17 mouse cellular contexts compared by ENCODE assay signal in genomic region chr11:82852115-82852514, GRCm38 (mm10). TPM values are rescaled to one million over a fixed set of nuclear protein-coding genes. Genes with fewer than 3 reads are reported as not detected.
"Had no signal": no experiment of that assay in that cellular context is flagged by ENCODE, and none has a peak within 500 bp of the region (broad histone marks: within the 10 kb centered on the region; RNA-seq: fewer than 3 reads in every experiment).

No protein-coding gene starts in this region.

- H3K27ac ChIP-seq: intestine, embryonic 15.5 days; kidney, postnatal 0 days; limb, embryonic 12.5 days; stomach, postnatal 0 days had no signal

- ATAC-seq: intestine, embryonic 15.5 days; midbrain, embryonic 13.5 days had no signal

- H3K9me3 ChIP-seq: intestine, embryonic 15.5 days; limb, embryonic 12.5 days; midbrain, embryonic 13.5 days had no signal

- H3K36me3 ChIP-seq: intestine, embryonic 15.5 days; midbrain, embryonic 13.5 days had no signal

- H3K4me3 ChIP-seq: intestine, embryonic 15.5 days; limb, embryonic 12.5 days; midbrain, embryonic 13.5 days had no signal

- DNase-seq: kidney, adult 8-10 months; kidney, postnatal 36 days; layer of hippocampus, adult 9-11 months; layer of hippocampus, postnatal 36 days; lung, adult 18-20 months; thymus, postnatal 4 days had no signal

- H3K27me3 ChIP-seq: intestine, embryonic 15.5 days; limb, embryonic 12.5 days; midbrain, embryonic 13.5 days had no signal

- H3K9ac ChIP-seq: intestine, embryonic 15.5 days; limb, embryonic 12.5 days; midbrain, embryonic 13.5 days had no signal

- H3K4me2 ChIP-seq: intestine, embryonic 15.5 days; limb, embryonic 12.5 days had no signal

RNA-seq across cellular contexts. Expression of gene Fndc8, which starts 39.8 kb away (rescaled TPM):
- total RNA-seq: layer of hippocampus, adult 18-20 months; layer of hippocampus, postnatal 36 days; left cerebral cortex, adult 8-10 months; left cerebral cortex, postnatal 36 days; megakaryocyte progenitor cell, adult 5-6 weeks; monocyte, adult 5-6 weeks; neutrophil, adult 5-6 weeks had no signal
- polyA plus RNA-seq: stomach, postnatal 0 days had no signal

RNA-seq across cellular contexts. Expression of gene Unc45b, which starts 58.2 kb away (rescaled TPM):
- total RNA-seq: monocyte, adult 5-6 weeks; neutrophil, adult 5-6 weeks had no signal
